Mouse (Mus musculus): ENCODE results near the gene Nebl.

Nebl gene

GRCm38 (mm10) chr2:17730957-17731830, at the start of gene Nebl:
Nebl (minus strand) TSS chr2:17731464.
- DNase-seq (ENCODE audit: low spot score in 2 of 2), result peak; percentile 14 to 25

- no peak for DNase-seq (ENCODE audit: low spot score in 2 of 2)
Observed at GRCm38 (mm10) chr2:17770246-17770825, 39.1 kb upstream of the Nebl start.

GRCm38 (mm10) chr2:17769242-17769755, 38.0 kb upstream of the Nebl start:
- no peak for DNase-seq (ENCODE audit: low spot score in 2 of 2)

GRCm38 (mm10) chr2:17756271-17756670, 25.0 kb upstream of the Nebl start:
- DNase-seq (ENCODE audit: low spot score in 2 of 2), result no peak

- DNase-seq (ENCODE audit: low spot score in 2 of 2), result no peak
Observed at GRCm38 (mm10) chr2:17742051-17742763, 10.9 kb upstream of the Nebl start.

- DNase-seq (ENCODE audit: low spot score in 2 of 2), result no peak
Observed at GRCm38 (mm10) chr2:17741555-17741954, 10.3 kb upstream of the Nebl start.

GRCm38 (mm10) chr2:17740454-17740853, 9.2 kb upstream of the Nebl start:
- DNase-seq (ENCODE audit: low spot score in 2 of 2), result no peak

- DNase-seq (ENCODE audit: low spot score in 2 of 2), result no peak
Observed at GRCm38 (mm10) chr2:17732210-17732609, 946 bp upstream of the Nebl start.

GRCm38 (mm10) chr2:17731831-17732200, 552 bp upstream of the Nebl start:
- DNase-seq (ENCODE audit: low spot score in 2 of 2), result no peak

- DNase-seq (ENCODE audit: low spot score in 2 of 2), result no peak
Observed at GRCm38 (mm10) chr2:17730648-17730956, 662 bp downstream of the Nebl start.

GRCm38 (mm10) chr2:17729770-17730647, 1.3 kb downstream of the Nebl start:
- peak in 1 of 2 experiments; percentile 12 for DNase-seq (ENCODE audit: low spot score in 2 of 2)

- no peak for DNase-seq (ENCODE audit: low spot score in 2 of 2)
Observed at GRCm38 (mm10) chr2:17724405-17724804, 6.9 kb downstream of the Nebl start.

- no peak for DNase-seq (ENCODE audit: low spot score in 2 of 2)
Observed at GRCm38 (mm10) chr2:17723268-17724019, 7.8 kb downstream of the Nebl start.

- no peak for DNase-seq (ENCODE audit: low spot score in 2 of 2)
Observed at GRCm38 (mm10) chr2:17721177-17721715, 10.0 kb downstream of the Nebl start.

GRCm38 (mm10) chr2:17718281-17718680, 13.0 kb downstream of the Nebl start:
- DNase-seq (ENCODE audit: low spot score in 2 of 2), result no peak

- no peak for DNase-seq (ENCODE audit: low spot score in 2 of 2)
Observed at GRCm38 (mm10) chr2:17717200-17717599, 14.1 kb downstream of the Nebl start.

GRCm38 (mm10) chr2:17715149-17715767, 16.0 kb downstream of the Nebl start:
- DNase-seq (ENCODE audit: low spot score in 2 of 2), result no peak

GRCm38 (mm10) chr2:17714661-17715060, 16.6 kb downstream of the Nebl start:
- no peak for DNase-seq (ENCODE audit: low spot score in 2 of 2)

GRCm38 (mm10) chr2:17714124-17714523, 17.1 kb downstream of the Nebl start:
- DNase-seq (ENCODE audit: low spot score in 2 of 2), result no peak

GRCm38 (mm10) chr2:17711216-17711615, 20.0 kb downstream of the Nebl start:
- no peak for DNase-seq (ENCODE audit: low spot score in 2 of 2)

All from urinary bladder, postnatal 36 days (tissue).